ENCODE assay signal across 10 mouse cellular contexts in the genomic region with DNA sequence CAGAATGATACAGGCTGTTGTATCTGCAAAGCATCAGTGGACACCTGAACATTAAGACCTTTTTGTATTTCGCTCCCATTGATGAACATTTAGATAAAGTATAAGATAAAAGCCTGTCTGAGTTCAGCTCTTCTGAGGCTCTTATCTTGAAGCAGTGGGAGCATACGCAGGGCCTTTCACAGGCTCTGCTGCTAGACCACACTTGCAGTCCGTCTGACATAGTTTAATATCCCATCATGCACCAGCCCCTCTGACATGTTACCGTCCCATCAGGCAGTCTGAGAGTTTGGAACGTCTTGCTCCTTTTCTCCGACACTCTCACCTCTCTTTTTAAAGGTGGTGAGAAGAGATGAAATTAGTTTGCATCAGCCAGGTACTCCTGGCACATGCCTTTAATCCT. TPM values are rescaled to one million over a fixed set of nuclear protein-coding genes. Genes with fewer than 3 reads are reported as not detected.
A peak's percentile ranks its signal among the peaks of the same experiment; 100 is the strongest.
DNase-seq lines count a peak whose midpoint lies in the region; ATAC-seq and TF ChIP-seq lines count a peak whose summit lies in the region.
"Had no signal": no experiment of that assay in that cellular context is flagged by ENCODE, and none has a peak within 500 bp of the region (broad histone marks: within the 10 kb centered on the region; RNA-seq: fewer than 3 reads in every experiment).

No protein-coding gene starts in this region.

- H3K9ac ChIP-seq in limb, embryonic 12.5 days (replicated peaks), result no peak overlapping the region
- peak overlapping the region; percentile 99; the same call in 1 of the 2 replicates for H3K9ac ChIP-seq in forebrain, embryonic 14.5 days (ENCODE audit: low read length)
- H3K9ac ChIP-seq in limb, embryonic 13.5 days, result no peak overlapping the region
- 0 out of 2 replicates have a peak overlapping the region, but pooled peaks have one; percentile 97 for H3K9ac ChIP-seq in midbrain, postnatal 0 days (replicated peaks; ENCODE audit: low read length, poor library complexity, severe bottlenecking)

- peaks cover 20% of the 10 kb centered on the region for H3K36me3 ChIP-seq in limb, embryonic 12.5 days
- peaks cover 31% of the 10 kb centered on the region for H3K36me3 ChIP-seq in limb, embryonic 10.5 days
- peaks cover 16% of the 10 kb centered on the region for H3K36me3 ChIP-seq in forebrain, embryonic 14.5 days (ENCODE audit: control insufficient read depth, insufficient read depth, low read length)
- peaks cover 18% of the 10 kb centered on the region for H3K36me3 ChIP-seq in limb, embryonic 13.5 days
- 0 out of 2 replicates have a peak, but pooled peaks cover 4% of the 10 kb centered on the region for H3K36me3 ChIP-seq in midbrain, postnatal 0 days (ENCODE audit: insufficient read depth, low read length)

- peak overlapping the region; percentile 83 for H3K4me3 ChIP-seq in limb, embryonic 12.5 days (replicated peaks)
- H3K4me3 ChIP-seq in limb, embryonic 10.5 days, result no peak overlapping the region
- no peak overlapping the region for H3K4me3 ChIP-seq in forebrain, embryonic 14.5 days (ENCODE audit: low read depth, low read length)
- peak overlapping the region; percentile 75 for H3K4me3 ChIP-seq in limb, embryonic 13.5 days
- peak overlapping the region; percentile 58; the same call in 1 of the 2 replicates for H3K4me3 ChIP-seq in midbrain, postnatal 0 days (ENCODE audit: low read depth, low read length)

- DNase-seq in limb, embryonic 10.5 days (ENCODE audit: low spot score), result no peak
- DNase-seq in forebrain, embryonic 14.5 days (ENCODE audit: low spot score), result no peak
- DNase-seq in midbrain, postnatal 0 days (ENCODE audit: low spot score), result no peak
- no peak for DNase-seq in spleen, postnatal 10 days (ENCODE audit: low spot score in 2 of 2)
- DNase-seq in left cerebral cortex, adult 11 months (ENCODE audit: low spot score), result no peak
- DNase-seq: adrenal gland, postnatal 10 days; heart, postnatal 14 days had no signal

- H3K9me3 ChIP-seq in limb, embryonic 12.5 days, result 0 out of 2 replicates have a peak, but pooled peaks cover 2% of the 10 kb centered on the region
- H3K9me3 ChIP-seq in limb, embryonic 10.5 days (replicated peaks), result no peaks in the 10 kb centered on the region
- H3K9me3 ChIP-seq in forebrain, embryonic 14.5 days (replicated peaks; ENCODE audit: control insufficient read depth, low read length), result no peaks in the 10 kb centered on the region
- H3K9me3 ChIP-seq in limb, embryonic 13.5 days, result no peaks in the 10 kb centered on the region
- no peaks in the 10 kb centered on the region for H3K9me3 ChIP-seq in midbrain, postnatal 0 days (ENCODE audit: low read length)
- H3K9me3 ChIP-seq: G1E had no signal

- ATAC-seq in limb, embryonic 12.5 days (ENCODE audit: insufficient number of reproducible peaks, insufficient read depth, low FRiP score, low TSS enrichment, low read depth), result no peak
- no peak for ATAC-seq in forebrain, embryonic 14.5 days
- ATAC-seq in limb, embryonic 13.5 days (ENCODE audit: low FRiP score, low read depth), result no peak
- no peak for ATAC-seq in midbrain, postnatal 0 days (ENCODE audit: low FRiP score)

- peaks cover 20% of the 10 kb centered on the region for H3K4me1 ChIP-seq in limb, embryonic 12.5 days (replicated peaks)
- peaks cover 9% of the 10 kb centered on the region; the same call in 1 of the 2 replicates for H3K4me1 ChIP-seq in limb, embryonic 10.5 days
- H3K4me1 ChIP-seq in forebrain, embryonic 14.5 days (ENCODE audit: control insufficient read depth, insufficient read depth, low read length), result peaks cover 13% of the 10 kb centered on the region
- H3K4me1 ChIP-seq in limb, embryonic 13.5 days, result peaks cover 27% of the 10 kb centered on the region
- peaks cover 8% of the 10 kb centered on the region; the same call in 1 of the 2 replicates for H3K4me1 ChIP-seq in midbrain, postnatal 0 days (ENCODE audit: insufficient read depth, low read length)

- 82% methylated on average over 6 of the region's 6 CpGs for WGBS in limb, embryonic 12.5 days
- WGBS in limb, embryonic 10.5 days, result 92% methylated on average over 6 of the region's 6 CpGs
- WGBS in forebrain, embryonic 14.5 days, result 80% methylated on average over 6 of the region's 6 CpGs
- WGBS in limb, embryonic 13.5 days, result 85% methylated on average over 6 of the region's 6 CpGs
- WGBS in midbrain, postnatal 0 days, result 77% methylated on average over 6 of the region's 6 CpGs

- H3K27ac ChIP-seq in limb, embryonic 12.5 days, result no peak overlapping the region
- H3K27ac ChIP-seq in limb, embryonic 10.5 days, result no peak overlapping the region
- H3K27ac ChIP-seq in forebrain, embryonic 14.5 days (ENCODE audit: low read depth, low read length), result no peak overlapping the region
- H3K27ac ChIP-seq in limb, embryonic 13.5 days, result no peak overlapping the region
- no peak overlapping the region for H3K27ac ChIP-seq in midbrain, postnatal 0 days (ENCODE audit: low read depth, low read length)

- peak overlapping the region; percentile 72 for H3K4me2 ChIP-seq in limb, embryonic 12.5 days
- peak overlapping the region; percentile 66 for H3K4me2 ChIP-seq in forebrain, embryonic 14.5 days (ENCODE audit: low read length)
- H3K4me2 ChIP-seq in limb, embryonic 13.5 days (replicated peaks), result peak overlapping the region; percentile 75
- H3K4me2 ChIP-seq in midbrain, postnatal 0 days (ENCODE audit: low read depth, low read length, poor library complexity, severe bottlenecking), result peak overlapping the region; percentile 64

- no peaks in the 10 kb centered on the region for H3K27me3 ChIP-seq in limb, embryonic 12.5 days
- H3K27me3 ChIP-seq in limb, embryonic 10.5 days (ENCODE audit: low read depth, poor library complexity, severe bottlenecking), result no peaks in the 10 kb centered on the region
- H3K27me3 ChIP-seq in forebrain, embryonic 14.5 days (replicated peaks; ENCODE audit: control insufficient read depth, insufficient read depth, low read length), result no peaks in the 10 kb centered on the region
- no peaks in the 10 kb centered on the region for H3K27me3 ChIP-seq in limb, embryonic 13.5 days
- H3K27me3 ChIP-seq in midbrain, postnatal 0 days (ENCODE audit: insufficient read depth, low read length), result no peaks in the 10 kb centered on the region

- TF ChIP-seq CTCF in midbrain, postnatal 0 days (IDR thresholded peaks at IDR 0.05), result no peak

RNA-seq across cellular contexts. Expression of gene Phf14, which starts 19.9 kb away (rescaled TPM):
- polyA plus RNA-seq in limb, embryonic 12.5 days (2016; fragmentation: Nextera tagmentation; extraction: Ambion mirVana), result 105 and 111 TPM in 2 replicates
- 58.6 and 73.2 TPM in 2 replicates for polyA plus RNA-seq in limb, embryonic 10.5 days (2016; fragmentation: Nextera tagmentation; extraction: Ambion mirVana)
- polyA plus RNA-seq in forebrain, embryonic 14.5 days (2014; fragmentation: Nextera tagmentation; extraction: Ambion mirVana), result 87.9 and 89.2 TPM in 2 replicates
- polyA plus RNA-seq in limb, embryonic 13.5 days (2015; fragmentation: Nextera tagmentation; extraction: Ambion mirVana), result 95.6 and 106 TPM in 2 replicates
- 106 and 147 TPM in 2 replicates for total RNA-seq in midbrain, postnatal 0 days (2014; rRNA removed)
- 68.0 and 88.6 TPM in 2 replicates for polyA plus RNA-seq in midbrain, postnatal 0 days (2015; fragmentation: Nextera tagmentation; extraction: Ambion mirVana)

RNA-seq across cellular contexts. Expression of gene Ndufa4, which starts 20.2 kb away (rescaled TPM):
- polyA plus RNA-seq in limb, embryonic 12.5 days (2016; fragmentation: Nextera tagmentation; extraction: Ambion mirVana), result 793 and 818 TPM in 2 replicates
- polyA plus RNA-seq in limb, embryonic 10.5 days (2016; fragmentation: Nextera tagmentation; extraction: Ambion mirVana), result 856 and 862 TPM in 2 replicates
- polyA plus RNA-seq in forebrain, embryonic 14.5 days (2014; fragmentation: Nextera tagmentation; extraction: Ambion mirVana), result 905 and 1,049 TPM in 2 replicates
- polyA plus RNA-seq in limb, embryonic 13.5 days (2015; fragmentation: Nextera tagmentation; extraction: Ambion mirVana), result 788 and 825 TPM in 2 replicates
- total RNA-seq in midbrain, postnatal 0 days (2014; rRNA removed), result 539 and 603 TPM in 2 replicates
- 1,360 and 1,495 TPM in 2 replicates for polyA plus RNA-seq in midbrain, postnatal 0 days (2015; fragmentation: Nextera tagmentation; extraction: Ambion mirVana)

Comparison
In these comparisons a context has a peak if more than half of its experiments do, and no peak if none do; other contexts are left out.
1. H3K4me3 ChIP-seq: peak in limb, embryonic 12.5 days (single experiment), limb, embryonic 13.5 days (single experiment) and midbrain, postnatal 0 days (single experiment); none in limb, embryonic 10.5 days (single experiment) and forebrain, embryonic 14.5 days (single experiment).
2. H3K9ac ChIP-seq: peak in forebrain, embryonic 14.5 days (single experiment) and midbrain, postnatal 0 days (single experiment); none in limb, embryonic 12.5 days (single experiment) and limb, embryonic 13.5 days (single experiment).
3. Peak in every context shown above with its lines, with median percentiles within 50 percentile points of each other: H3K4me2 ChIP-seq.